Mouse (Mus musculus) hindbrain, embryonic 11.5 days (tissue): ENCODE results near the gene Stxbp1. TPM values are rescaled to one million over a fixed set of nuclear protein-coding genes. Genes with fewer than 3 reads are reported as not detected.
A peak's percentile ranks its signal among the peaks of the same experiment; 100 is the strongest.

Experiments used
- ATAC-seq: fragments of 200-750 bp; cut with Nextera tagmentation; 2 replicates; pipeline ENCODE4 v1.8.0; 2017; ENCODE audit warnings: mild to moderate bottlenecking, moderate TSS enrichment, moderate library complexity; ENCODE audit not compliant: low FRiP score
- DNase-seq: peaks from one replicate; pipeline ENCODE4 v3.0.0-alpha.2; 2015; ENCODE audit warnings: low spot score
- H3K27ac ChIP-seq: fragments of 300-500 bp; sonication (generic); 2 replicates; pipeline ENCODE4 v1.5.1; 2014; ENCODE audit warnings: mild to moderate bottlenecking, low read depth, low read length
- H3K27me3 ChIP-seq: fragments of 300-500 bp; sonication (generic); 2 replicates; pipeline ENCODE4 v1.6.1; 2014; ENCODE audit warnings: mild to moderate bottlenecking, low read length, moderate library complexity, mixed read lengths; ENCODE audit not compliant: control insufficient read depth, insufficient read depth
- H3K36me3 ChIP-seq: fragments of 300-500 bp; sonication (generic); 2 replicates; pipeline ENCODE4 v1.6.1; 2014; ENCODE audit warnings: mild to moderate bottlenecking, low read length, moderate library complexity, mixed read lengths; ENCODE audit not compliant: control insufficient read depth, insufficient read depth
- H3K4me1 ChIP-seq: fragments of 300-500 bp; sonication (generic); replicated peaks from 2 replicates; pipeline ENCODE4 v1.6.1; 2014; ENCODE audit warnings: low read length, mixed read lengths; ENCODE audit not compliant: control insufficient read depth, insufficient read depth
- H3K4me2 ChIP-seq: fragments of 300-500 bp; sonication (generic); replicated peaks from 2 replicates; pipeline ENCODE4 v1.6.1; 2014; ENCODE audit warnings: mild to moderate bottlenecking, low read depth, low read length
- H3K4me3 ChIP-seq: fragments of 300-500 bp; sonication (generic); 2 replicates; pipeline ENCODE4 v1.5.1; 2014; ENCODE audit warnings: low read depth, low read length
- H3K9ac ChIP-seq: fragments of 300-500 bp; sonication (generic); 2 replicates; pipeline ENCODE4 v1.6.1; 2014; ENCODE audit warnings: low read depth, low read length
- H3K9me3 ChIP-seq: fragments of 300-500 bp; sonication (generic); 2 replicates; pipeline ENCODE4 v1.6.1; 2016; ENCODE audit warnings: low read length; ENCODE audit not compliant: control insufficient read depth
- WGBS: fragments of 180-500 bp; shearing (Covaris S2); extraction: QIAGEN DNeasy Blood & Tissue Kit; methylation state at CpG from one replicate; pipeline ENCODE4 v1.1.7; 2014; 5-methylcytosine and 5-hydroxymethylcytosine counted together
- polyA plus RNA-seq: library from polyadenylated mRNA; unstranded; fragments of >200 nt; fragmentation: Nextera tagmentation; extraction: Ambion mirVana; gene quantifications from 2 replicates; pipeline ENCODE4 v1.2.1, GENCODE M21; 2014

Stxbp1 gene
- polyA plus RNA-seq, 1 experiment from 2014 or later: 64.7 TPM

DNA sequence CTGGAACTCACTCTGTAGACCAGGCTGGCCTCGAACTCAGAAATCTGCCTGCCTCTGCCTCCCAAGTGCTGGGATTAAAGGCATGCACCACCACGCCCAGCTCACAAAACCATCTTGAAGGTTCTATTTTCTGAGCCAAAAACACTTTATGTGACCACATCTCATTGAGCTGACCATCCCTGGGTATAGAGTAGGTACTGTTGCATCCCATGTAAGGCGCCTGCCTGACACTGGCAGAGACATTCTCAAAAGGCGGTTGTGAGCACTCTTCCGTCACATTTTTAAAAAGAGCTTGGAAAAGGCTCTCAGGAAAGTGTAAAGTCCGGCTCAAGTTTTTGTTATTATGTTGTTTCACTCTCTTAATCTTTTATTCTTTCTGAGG is 90.4 kb downstream of the Stxbp1 start:
- Histone ChIP-seq H3K4me1 (peaks cover 3% of the 10 kb centered on the region; the same call in 1 of the 2 replicates), H3K27ac (no peak overlapping the region), H3K9me3 (no peaks in the 10 kb centered on the region), H3K9ac (no peak overlapping the region), H3K36me3 (no peaks in the 10 kb centered on the region; the same call in 1 of the 2 replicates), H3K4me3 (no peak overlapping the region), H3K27me3 (no peaks in the 10 kb centered on the region), H3K4me2 (no peak overlapping the region)
- WGBS: 37% methylated on average over 6 of the region's 6 CpGs
- no peak for DNase-seq
- peak; percentile 20; the same call in 1 of the 2 replicates for ATAC-seq

DNA sequence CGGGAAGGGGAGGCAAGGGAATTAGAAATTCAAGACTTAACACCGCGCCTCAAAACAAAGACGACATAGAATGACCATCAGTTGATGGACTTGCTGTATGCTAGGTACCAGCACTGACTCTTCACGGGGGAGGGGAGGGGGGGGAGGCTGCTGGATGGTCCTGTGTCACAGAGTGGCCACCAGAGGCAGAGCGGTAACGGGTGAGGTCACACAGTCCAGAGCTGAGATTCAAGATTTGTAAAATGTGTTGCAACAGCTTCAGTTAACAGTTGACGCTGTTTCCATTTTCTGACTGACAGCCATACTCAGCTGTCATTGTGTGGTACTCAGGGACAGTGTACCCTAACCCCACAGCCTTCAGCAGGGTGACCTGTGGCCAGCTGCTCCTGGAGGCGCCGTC is 94.9 kb downstream of the Stxbp1 start:
- Histone ChIP-seq H3K9me3 (no peaks in the 10 kb centered on the region), H3K4me1 (peaks cover 5% of the 10 kb centered on the region), H3K36me3 (no peaks in the 10 kb centered on the region), H3K9ac (0 out of 2 replicates have a peak overlapping the region, but pooled peaks have one; percentile 4), H3K4me3 (peak overlapping the region; percentile 29), H3K4me2 (peak overlapping the region; percentile 45), H3K27me3 (no peaks in the 10 kb centered on the region), H3K27ac (peak overlapping the region; percentile 61)
- ATAC-seq (peak; percentile 10; the same call in 1 of the 2 replicates), DNase-seq (peak; percentile 44)
- 65% methylated on average over 10 of the region's 10 CpGs for WGBS

DNA sequence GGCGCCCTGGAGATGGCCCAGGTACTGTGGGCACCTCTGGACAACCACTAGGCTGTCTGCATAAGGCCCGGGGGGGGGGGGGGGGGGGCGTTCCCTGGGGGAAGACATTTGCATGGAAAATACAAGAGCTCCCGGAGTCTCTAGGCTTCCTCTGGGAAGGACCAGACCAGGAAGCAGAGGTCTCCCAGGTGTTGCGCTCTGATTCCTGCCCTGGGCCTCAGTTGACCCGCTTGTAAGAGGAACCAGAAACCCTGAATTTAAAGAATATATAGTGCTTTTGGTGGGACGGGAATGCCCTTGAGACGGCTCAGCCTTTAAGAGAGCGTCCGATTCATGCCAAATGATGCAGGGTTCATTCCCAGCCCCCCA is 95.4 kb downstream of the Stxbp1 start:
- DNase-seq (no peak), ATAC-seq (no peak)
- H3K4me1 ChIP-seq: peaks cover 5% of the 10 kb centered on the region
- H3K4me2 ChIP-seq: peak overlapping the region; percentile 45
- H3K27ac ChIP-seq: peak overlapping the region; percentile 61
- no peaks in the 10 kb centered on the region for H3K9me3 ChIP-seq
- WGBS: 29% methylated on average over 8 of the region's 10 CpGs
- H3K36me3 ChIP-seq: 0 out of 2 replicates have a peak, but pooled peaks cover 3% of the 10 kb centered on the region
- H3K4me3 ChIP-seq: peak overlapping the region; percentile 29
- H3K27me3 ChIP-seq: no peaks in the 10 kb centered on the region
- peak overlapping the region; percentile 0; the same call in 1 of the 2 replicates for H3K9ac ChIP-seq

DNA sequence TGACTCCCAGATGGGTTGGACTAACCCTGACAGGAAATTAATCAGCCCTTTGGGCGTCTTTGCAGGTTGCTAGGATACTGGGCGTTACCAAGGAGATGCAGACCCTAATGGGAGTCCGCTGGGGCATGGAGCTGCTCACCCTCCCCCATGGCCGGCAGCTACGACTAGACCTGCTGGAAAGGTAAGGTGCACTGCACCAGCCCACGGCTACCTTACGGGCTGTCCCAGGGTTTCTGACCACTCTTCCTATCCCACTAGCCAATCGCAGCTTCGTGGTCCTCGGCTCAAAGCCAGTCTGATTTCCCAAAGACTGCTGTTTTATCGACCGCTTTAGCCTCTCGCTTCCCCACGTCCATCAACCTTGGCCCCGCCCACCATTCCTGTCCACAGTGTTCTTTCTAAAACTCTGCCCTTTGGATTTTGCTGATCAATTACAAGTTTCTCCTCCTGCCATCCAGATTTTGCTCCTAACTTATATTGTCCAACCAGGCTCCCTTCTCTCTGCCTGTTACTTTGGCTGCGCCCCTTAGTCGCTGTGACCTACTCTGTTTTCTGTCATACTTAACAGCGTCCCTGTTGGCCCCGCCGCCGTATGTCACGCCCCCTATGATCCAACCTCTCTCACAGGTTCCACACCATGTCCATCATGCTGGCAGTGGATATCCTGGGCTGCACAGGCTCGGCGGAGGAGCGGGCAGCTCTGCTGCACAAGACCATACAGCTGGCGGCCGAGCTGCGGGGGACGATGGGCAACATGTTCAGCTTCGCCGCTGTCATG is 96.0 kb downstream of the Stxbp1 start:
- H3K27me3 ChIP-seq: no peaks in the 10 kb centered on the region
- H3K4me1 ChIP-seq: peaks cover 5% of the 10 kb centered on the region
- peak; percentile 86 for ATAC-seq
- H3K27ac ChIP-seq: peak overlapping the region; percentile 61
- H3K9me3 ChIP-seq: no peaks in the 10 kb centered on the region
- DNase-seq: peak; percentile 89
- peak overlapping the region; percentile 45 for H3K4me2 ChIP-seq
- 4% methylated on average over 31 of the region's 31 CpGs for WGBS
- H3K4me3 ChIP-seq: peak overlapping the region; percentile 29
- H3K9ac ChIP-seq: peak overlapping the region; percentile 0; the same call in 1 of the 2 replicates
- 0 out of 2 replicates have a peak, but pooled peaks cover 3% of the 10 kb centered on the region for H3K36me3 ChIP-seq

DNA sequence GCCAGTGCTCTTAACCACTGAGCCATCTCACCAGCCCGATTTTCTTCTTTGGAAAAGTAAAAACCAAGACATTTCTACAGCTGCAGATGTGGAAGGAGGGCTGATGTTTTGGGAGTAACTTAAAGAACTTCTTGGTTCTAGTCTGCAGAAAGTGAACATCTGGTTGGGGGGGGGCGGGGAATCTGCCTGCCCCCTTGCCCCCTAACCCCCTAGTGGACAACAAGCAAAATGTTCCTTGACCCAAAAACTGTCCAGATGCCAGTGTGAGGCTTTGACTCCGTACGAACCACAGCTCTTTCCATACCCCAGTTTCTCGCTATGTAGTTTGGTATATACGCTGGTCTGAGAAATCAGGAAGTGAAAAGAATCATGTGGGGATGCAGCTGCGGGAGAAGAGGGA is 96.8 kb downstream of the Stxbp1 start:
- no peaks in the 10 kb centered on the region for H3K27me3 ChIP-seq
- H3K4me1 ChIP-seq: peaks cover 5% of the 10 kb centered on the region
- no peak overlapping the region for H3K4me2 ChIP-seq
- 74% methylated on average over 7 of the region's 7 CpGs for WGBS
- ATAC-seq (no peak), DNase-seq (no peak)
- no peak overlapping the region for H3K9ac ChIP-seq
- no peaks in the 10 kb centered on the region for H3K9me3 ChIP-seq
- peak overlapping the region; percentile 61; the same call in 1 of the 2 replicates for H3K27ac ChIP-seq
- H3K4me3 ChIP-seq: no peak overlapping the region
- 0 out of 2 replicates have a peak, but pooled peaks cover 3% of the 10 kb centered on the region for H3K36me3 ChIP-seq

DNA sequence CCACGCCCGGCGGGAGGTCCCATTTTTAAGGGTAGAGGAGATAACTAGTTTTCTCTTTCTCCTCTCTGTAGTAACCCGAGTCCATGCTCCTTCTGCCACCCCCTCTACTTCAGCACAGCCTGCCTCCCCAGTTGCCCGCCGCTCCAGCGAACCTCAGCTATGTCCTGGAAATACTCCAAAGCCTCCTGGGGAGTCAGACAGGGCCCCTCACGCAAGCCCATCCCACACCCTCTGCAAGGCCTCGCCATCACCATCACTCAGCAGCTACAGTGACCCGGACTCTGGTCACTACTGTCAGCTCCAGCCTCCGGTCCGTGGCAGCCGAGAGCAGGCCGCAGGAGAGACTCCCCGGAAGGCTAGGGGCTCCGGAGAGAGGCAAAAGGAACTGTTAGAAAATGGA is 98.0 kb downstream of the Stxbp1 start:
- Histone ChIP-seq H3K9me3 (no peaks in the 10 kb centered on the region), H3K4me2 (no peak overlapping the region), H3K27me3 (no peaks in the 10 kb centered on the region), H3K4me1 (peaks cover 5% of the 10 kb centered on the region), H3K4me3 (no peak overlapping the region), H3K9ac (no peak overlapping the region), H3K27ac (no peak overlapping the region), H3K36me3 (0 out of 2 replicates have a peak, but pooled peaks cover 3% of the 10 kb centered on the region)
- 89% methylated on average over 16 of the region's 16 CpGs for WGBS
- DNase-seq (no peak), ATAC-seq (no peak)

DNA sequence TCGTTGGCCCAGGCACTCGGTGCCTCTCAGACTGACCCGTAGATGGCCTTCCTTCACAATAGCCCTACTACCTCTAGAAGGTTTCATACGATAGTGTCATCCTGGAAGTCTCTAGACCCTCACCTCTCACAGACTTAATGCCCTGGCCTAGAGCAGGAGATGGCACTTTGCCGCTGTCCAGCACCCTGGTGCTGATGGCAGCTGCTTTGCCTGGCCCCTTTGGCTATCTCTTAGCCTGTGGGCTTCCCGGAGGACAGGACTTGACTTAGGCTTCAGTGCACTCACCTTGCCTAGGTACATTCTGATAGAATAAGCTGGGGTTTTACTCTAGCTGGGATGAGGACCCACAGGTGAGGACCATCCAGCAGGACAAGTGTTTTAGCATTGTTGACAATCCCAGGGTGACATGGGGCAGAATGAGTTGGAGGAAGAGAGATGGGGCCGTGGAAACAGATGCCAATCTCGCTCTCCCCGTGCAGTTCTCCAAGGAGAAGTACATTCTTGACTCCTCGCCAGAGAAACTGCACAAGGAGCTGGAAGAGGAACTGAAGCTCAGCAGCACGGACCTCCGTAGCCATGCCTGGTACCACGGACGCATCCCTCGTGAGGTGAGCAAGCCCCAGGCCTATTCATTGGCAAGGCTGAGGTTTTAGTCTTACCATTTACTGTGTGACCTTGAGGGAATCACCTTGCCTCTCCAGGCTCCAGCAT is 102.6 kb downstream of the Stxbp1 start:
- H3K9me3 ChIP-seq: no peaks in the 10 kb centered on the region
- 0 out of 2 replicates have a peak, but pooled peaks cover 4% of the 10 kb centered on the region for H3K4me1 ChIP-seq
- DNase-seq (no peak), ATAC-seq (no peak)
- WGBS: 77% methylated on average over 15 of the region's 15 CpGs
- H3K27ac ChIP-seq: no peak overlapping the region
- no peak overlapping the region for H3K4me3 ChIP-seq
- 0 out of 2 replicates have a peak, but pooled peaks cover 3% of the 10 kb centered on the region for H3K36me3 ChIP-seq
- H3K4me2 ChIP-seq: no peak overlapping the region
- no peak overlapping the region for H3K9ac ChIP-seq
- no peaks in the 10 kb centered on the region; the same call in none of the 2 replicates for H3K27me3 ChIP-seq

DNA sequence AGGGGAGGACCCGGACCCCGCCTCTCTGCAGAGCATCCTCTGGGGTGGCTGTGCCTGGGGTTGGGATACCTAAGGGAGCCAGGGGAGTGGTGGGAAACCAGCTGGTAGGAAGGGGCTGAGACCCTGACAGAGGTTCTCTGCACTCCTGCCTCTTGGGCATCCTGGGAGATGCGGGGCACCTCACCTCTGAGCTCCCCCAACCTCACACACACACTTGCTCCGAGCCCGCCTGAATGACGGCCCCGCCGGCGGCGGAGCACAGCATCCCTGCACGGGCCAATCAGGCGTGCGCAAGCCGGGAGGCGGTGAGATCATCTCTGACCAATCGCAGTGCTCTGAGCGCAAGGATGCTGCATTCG is 104.9 kb downstream of the Stxbp1 start:
- Histone ChIP-seq H3K4me1 (0 out of 2 replicates have a peak, but pooled peaks cover 4% of the 10 kb centered on the region), H3K9me3 (no peaks in the 10 kb centered on the region), H3K27ac (peak overlapping the region; percentile 89), H3K9ac (peak overlapping the region; percentile 79), H3K4me3 (peak overlapping the region; percentile 72), H3K36me3 (0 out of 2 replicates have a peak, but pooled peaks cover 3% of the 10 kb centered on the region), H3K4me2 (peak overlapping the region; percentile 97), H3K27me3 (no peaks in the 10 kb centered on the region; the same call in none of the 2 replicates)
- peak; percentile 88 for ATAC-seq
- WGBS: 1% methylated on average over 18 of the region's 18 CpGs
- peak; percentile 86 for DNase-seq
